Mouse (Mus musculus) hematopoietic multipotent progenitor cell, adult 10-12 weeks (in vitro differentiated cells): Measurements from ENCODE around the gene Hpn. TPM values are rescaled to one million over a fixed set of nuclear protein-coding genes. Genes with fewer than 3 reads are reported as not detected.

Experiments
- polyA plus RNA-seq: library from polyadenylated mRNA; stranded (reverse); fragments of >175 nt; gene quantifications from 2 replicates; pipeline ENCODE4 v1.2.3, GENCODE M21; 2012; ENCODE audit warnings: low replicate concordance

The Hpn gene
- 2.6 and 9.2 TPM in 2 replicates for polyA plus RNA-seq

GRCm38 (mm10) chr7:31115182-31115581 lies at the start of gene Hpn:
TSS of gene Hpn (minus strand) at chr7:31115290.

GRCm38 (mm10) chr7:31155296-31156033 lies 40.4 kb upstream of the Hpn start, which contains the start of gene Gramd1a:
TSS of gene Gramd1a (minus strand) at chr7:31155896.

GRCm38 (mm10) chr7:31126851-31127724 lies 12.0 kb upstream of the Hpn start, which contains the start of gene Scn1b:
TSS of gene Scn1b (minus strand) at chr7:31127003.

GRCm38 (mm10) chr7:31076492-31076891 lies 38.6 kb downstream of the Hpn start, which contains the start of gene Fxyd3:
TSS of gene Fxyd3 (minus strand) at chr7:31076704.

GRCm38 (mm10) chr7:31059108-31059507 lies 56.0 kb downstream of the Hpn start, which contains the start of gene Lgi4:
TSS of gene Lgi4 (plus strand) at chr7:31059342.

GRCm38 (mm10) chr7:31057071-31057470 lies 58.0 kb downstream of the Hpn start, which contains the start of gene Fxyd1:
TSS of gene Fxyd1 (minus strand) at chr7:31057199.

GRCm38 (mm10) chr7:31051321-31052021 lies 63.6 kb downstream of the Hpn start, which contains the start of gene Fxyd7:
TSS of gene Fxyd7 (minus strand) at chr7:31051467.

Other genes with a start within 250 kb of the Hpn start
- gene Cd22, start 234.9 kb downstream of the Hpn start, polyA plus RNA-seq = 64.8 and 456 TPM in 2 replicates
- gene Mag, start 200.4 kb downstream of the Hpn start, polyA plus RNA-seq = 2.7 and 3.1 TPM in 2 replicates
- gene Hamp2, start 190.6 kb downstream of the Hpn start, polyA plus RNA-seq = not detected in 2 replicates
- not detected in 2 replicates for gene Hamp, start 171.3 kb downstream of the Hpn start, polyA plus RNA-seq
- gene Usf2, start 158.5 kb downstream of the Hpn start, polyA plus RNA-seq = 151 and 188 TPM in 2 replicates
- gene Lsr, start 141.8 kb downstream of the Hpn start, polyA plus RNA-seq = 4.8 and 9.2 TPM in 2 replicates
- 0.07 and 0.18 TPM in 2 replicates for gene Fam187b, start 141.5 kb downstream of the Hpn start, polyA plus RNA-seq
- gene Fxyd5, start 72.8 kb downstream of the Hpn start, polyA plus RNA-seq = 668 and 903 TPM in 2 replicates
- 1.7 and 2.9 TPM in 2 replicates for gene Fxyd7, start 63.8 kb downstream of the Hpn start, polyA plus RNA-seq
- gene Fxyd1, start 58.1 kb downstream of the Hpn start, polyA plus RNA-seq = 8.0 and 11.6 TPM in 2 replicates
- 0.08 and 0.24 TPM in 2 replicates for gene Lgi4, start 55.9 kb downstream of the Hpn start, polyA plus RNA-seq
- gene Fxyd3, start 38.6 kb downstream of the Hpn start, polyA plus RNA-seq = not detected in 2 replicates
- gene Scn1b, start 11.7 kb upstream of the Hpn start, polyA plus RNA-seq = 8.6 and 26.1 TPM in 2 replicates
- gene Gramd1a, start 40.6 kb upstream of the Hpn start, polyA plus RNA-seq = 291 and 896 TPM in 2 replicates
- not detected in 2 replicates for gene Scgb2b2, start 175.2 kb upstream of the Hpn start, polyA plus RNA-seq
- gene Scgb1b2, start 176.5 kb upstream of the Hpn start, polyA plus RNA-seq = not detected in 2 replicates
- gene Scgb2b3, start 246.8 kb upstream of the Hpn start, polyA plus RNA-seq = not detected in 2 replicates